Mouse (Mus musculus): ENCODE results near the gene 4921504E06Rik. TPM values are rescaled to one million over a fixed set of nuclear protein-coding genes. Genes with fewer than 3 reads are reported as not detected.

The 4921504E06Rik gene
- polyA plus RNA-seq, 1 experiment, result not detected

- TF ChIP-seq CTCF (IDR thresholded peaks at IDR 0.05; ENCODE audit: control insufficient read depth, insufficient read depth, low read length) (no peak), POLR2A (IDR thresholded peaks at IDR 0.05; ENCODE audit: borderline replicate concordance, control insufficient read depth, low read depth, low read length) (no peak)
- no peak overlapping the region for H3K27ac ChIP-seq (ENCODE audit: control insufficient read depth, insufficient read depth, low read depth, low read length, poor library complexity)
- H3K4me1 ChIP-seq (ENCODE audit: control insufficient read depth, insufficient read depth, low read length), result no peaks in the 10 kb centered on the region
- 29% methylated on average over 2 of the region's 2 CpGs for WGBS
- no peak overlapping the region for H3K4me3 ChIP-seq (replicated peaks; ENCODE audit: control insufficient read depth, low read depth, low read length)
Observed at GRCm38 (mm10) chr2:19461940-19462339, 91.8 kb downstream of the 4921504E06Rik start.

GRCm38 (mm10) chr2:19458785-19459184, 94.9 kb downstream of the 4921504E06Rik start:
- H3K4me3 ChIP-seq (replicated peaks; ENCODE audit: control insufficient read depth, low read depth, low read length), result no peak overlapping the region
- WGBS, result 42% methylated on average over 2 of the region's 2 CpGs
- TF ChIP-seq CTCF (IDR thresholded peaks at IDR 0.05; ENCODE audit: control insufficient read depth, insufficient read depth, low read length), result no peak
- TF ChIP-seq POLR2A (IDR thresholded peaks at IDR 0.05; ENCODE audit: borderline replicate concordance, control insufficient read depth, low read depth, low read length), result no peak
- no peak overlapping the region for H3K27ac ChIP-seq (ENCODE audit: control insufficient read depth, insufficient read depth, low read depth, low read length, poor library complexity)
- H3K4me1 ChIP-seq (ENCODE audit: control insufficient read depth, insufficient read depth, low read length), result no peaks in the 10 kb centered on the region

DNA sequence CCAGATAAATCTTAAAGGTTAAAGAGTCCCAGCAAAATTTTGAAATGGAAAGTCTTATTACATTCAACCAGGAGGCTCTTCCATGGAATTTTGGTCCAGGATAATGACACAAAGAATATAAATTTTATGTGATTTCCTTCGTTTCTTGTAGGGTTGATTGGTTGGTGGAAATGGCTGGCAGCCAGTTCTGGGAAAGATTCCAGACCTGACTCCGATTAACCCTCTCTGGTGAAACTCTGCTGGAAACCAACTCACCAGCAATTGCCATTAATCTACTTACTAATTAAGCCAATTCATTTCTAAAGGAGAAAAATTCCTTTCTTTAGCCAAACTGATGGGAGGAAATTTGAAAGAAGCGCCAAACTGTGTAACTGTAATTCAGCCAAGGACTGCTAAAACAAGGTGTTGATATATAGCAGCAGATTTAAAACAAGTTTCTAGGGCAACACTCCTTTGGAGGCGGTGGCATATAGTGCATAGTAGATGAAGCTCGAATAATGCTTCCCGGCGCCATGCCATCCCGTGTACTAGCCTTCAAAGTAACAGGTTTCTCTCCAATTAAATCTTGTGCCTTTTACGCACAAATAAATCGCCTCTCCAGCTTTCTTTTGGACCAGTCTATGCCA, 97.7 kb downstream of the 4921504E06Rik start:
- Histone ChIP-seq H3K4me1 (ENCODE audit: control insufficient read depth, insufficient read depth, low read length) (no peaks in the 10 kb centered on the region), H3K4me3 (replicated peaks; ENCODE audit: control insufficient read depth, low read depth, low read length) (no peak overlapping the region), H3K27ac (ENCODE audit: control insufficient read depth, insufficient read depth, low read depth, low read length, poor library complexity) (no peak overlapping the region)
- TF ChIP-seq POLR2A (IDR thresholded peaks at IDR 0.05; ENCODE audit: borderline replicate concordance, control insufficient read depth, low read depth, low read length) (no peak), CTCF (IDR thresholded peaks at IDR 0.05; ENCODE audit: control insufficient read depth, insufficient read depth, low read length) (no peak)
- WGBS, result 13% methylated on average over 10 of the region's 10 CpGs

- WGBS, result 7% methylated on average over 5 of the region's 5 CpGs
- no peak for TF ChIP-seq POLR2A (IDR thresholded peaks at IDR 0.05; ENCODE audit: borderline replicate concordance, control insufficient read depth, low read depth, low read length)
- no peak for TF ChIP-seq CTCF (IDR thresholded peaks at IDR 0.05; ENCODE audit: control insufficient read depth, insufficient read depth, low read length)
Observed at GRCm38 (mm10) chr2:19455228-19455627, 98.5 kb downstream of the 4921504E06Rik start.

DNA sequence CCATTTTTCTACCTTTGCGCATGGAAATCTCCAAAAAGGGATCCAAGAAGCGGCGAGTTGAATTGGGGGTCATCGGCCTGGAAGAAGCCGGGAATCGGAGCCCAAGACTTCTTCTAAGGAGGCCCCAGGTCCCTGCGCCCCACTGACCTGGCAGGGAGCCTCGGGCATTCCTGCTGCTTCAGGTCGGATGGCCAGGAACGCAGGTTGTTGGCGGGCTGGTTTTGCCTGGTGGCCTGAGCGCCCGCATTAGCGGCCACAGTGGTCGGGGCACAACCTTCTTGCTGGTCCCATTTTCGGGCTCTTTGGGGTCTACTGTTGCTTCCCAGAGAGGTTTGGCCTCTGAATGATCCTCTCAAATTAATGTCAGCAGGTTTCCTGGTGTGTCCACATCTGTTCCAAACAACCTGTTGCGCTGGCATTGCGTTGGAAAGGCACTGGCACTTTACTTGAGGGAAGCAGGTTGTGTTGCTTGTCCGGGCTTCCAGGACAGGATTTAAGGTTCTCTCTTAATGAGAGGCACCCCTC, 101.1 kb downstream of the 4921504E06Rik start:
- TF ChIP-seq POLR2A (IDR thresholded peaks at IDR 0.05; ENCODE audit: borderline replicate concordance, control insufficient read depth, low read depth, low read length) (no peak), CTCF (IDR thresholded peaks at IDR 0.05; ENCODE audit: control insufficient read depth, insufficient read depth, low read length) (no peak)
- H3K27ac ChIP-seq (ENCODE audit: control insufficient read depth, insufficient read depth, low read depth, low read length, poor library complexity), result no peak overlapping the region
- WGBS, result 4% methylated on average over 19 of the region's 19 CpGs
- no peak overlapping the region for H3K4me3 ChIP-seq (replicated peaks; ENCODE audit: control insufficient read depth, low read depth, low read length)
- H3K4me1 ChIP-seq (ENCODE audit: control insufficient read depth, insufficient read depth, low read length), result no peaks in the 10 kb centered on the region

More at GRCm38 (mm10) chr2:19455228-19455627, 98.5 kb downstream of the 4921504E06Rik start:
- Histone ChIP-seq H3K4me3 (replicated peaks; ENCODE audit: control insufficient read depth, low read depth, low read length) (no peak overlapping the region), H3K4me1 (ENCODE audit: control insufficient read depth, insufficient read depth, low read length) (no peaks in the 10 kb centered on the region), H3K27ac (ENCODE audit: control insufficient read depth, insufficient read depth, low read depth, low read length, poor library complexity) (no peak overlapping the region)

GRCm38 (mm10) chr2:19449308-19449707, 104.4 kb downstream of the 4921504E06Rik start:
- TF ChIP-seq POLR2A (IDR thresholded peaks at IDR 0.05; ENCODE audit: borderline replicate concordance, control insufficient read depth, low read depth, low read length), result no peak
- TF ChIP-seq CTCF (IDR thresholded peaks at IDR 0.05; ENCODE audit: control insufficient read depth, insufficient read depth, low read length), result no peak
- Histone ChIP-seq H3K4me3 (replicated peaks; ENCODE audit: control insufficient read depth, low read depth, low read length) (no peak overlapping the region), H3K27ac (ENCODE audit: control insufficient read depth, insufficient read depth, low read depth, low read length, poor library complexity) (no peak overlapping the region), H3K4me1 (ENCODE audit: control insufficient read depth, insufficient read depth, low read length) (no peaks in the 10 kb centered on the region)
- 33% methylated on average over 4 of the region's 4 CpGs for WGBS

- no peak overlapping the region for H3K27ac ChIP-seq (ENCODE audit: control insufficient read depth, insufficient read depth, low read depth, low read length, poor library complexity)
- no peaks in the 10 kb centered on the region for H3K4me1 ChIP-seq (ENCODE audit: control insufficient read depth, insufficient read depth, low read length)
- WGBS, result 3% methylated on average over 31 of the region's 31 CpGs
- no peak overlapping the region for H3K4me3 ChIP-seq (replicated peaks; ENCODE audit: control insufficient read depth, low read depth, low read length)
- TF ChIP-seq POLR2A (IDR thresholded peaks at IDR 0.05; ENCODE audit: borderline replicate concordance, control insufficient read depth, low read depth, low read length), result no peak
- TF ChIP-seq CTCF (IDR thresholded peaks at IDR 0.05; ENCODE audit: control insufficient read depth, insufficient read depth, low read length), result no peak
Observed at GRCm38 (mm10) chr2:19448042-19448700, 105.5 kb downstream of the 4921504E06Rik start.

- Histone ChIP-seq H3K4me1 (ENCODE audit: control insufficient read depth, insufficient read depth, low read length) (no peaks in the 10 kb centered on the region), H3K4me3 (replicated peaks; ENCODE audit: control insufficient read depth, low read depth, low read length) (no peak overlapping the region), H3K27ac (ENCODE audit: control insufficient read depth, insufficient read depth, low read depth, low read length, poor library complexity) (no peak overlapping the region)
- TF ChIP-seq CTCF (IDR thresholded peaks at IDR 0.05; ENCODE audit: control insufficient read depth, insufficient read depth, low read length) (no peak), POLR2A (IDR thresholded peaks at IDR 0.05; ENCODE audit: borderline replicate concordance, control insufficient read depth, low read depth, low read length) (no peak)
- WGBS, result 8% methylated on average over 7 of the region's 7 CpGs
Observed at GRCm38 (mm10) chr2:19446746-19447145, 107.0 kb downstream of the 4921504E06Rik start.
